Mouse (Mus musculus) limb, embryonic 10.5 days (tissue): ENCODE measurements around the gene Hist1h2ae. TPM values are rescaled to one million over a fixed set of nuclear protein-coding genes. Genes with fewer than 3 reads are reported as not detected.
"Not testable (repeated sequence)": the region's sequence is repeated elsewhere in the genome, so short reads cannot be mapped to it uniquely, and the experiment has no call there.

Experiments
- DNase-seq: peaks from one replicate; pipeline ENCODE4 v3.0.0-alpha.2; 2017; ENCODE audit warnings: low spot score
- H3K27ac ChIP-seq: fragments of 300-500 bp; sonication (generic); 2 replicates; pipeline ENCODE4 v1.5.1; 2016; ENCODE audit warnings: mild to moderate bottlenecking
- H3K27me3 ChIP-seq: fragments of 300-500 bp; sonication (generic); 2 replicates; pipeline ENCODE4 v1.6.1; 2016; ENCODE audit warnings: low read depth, mild to moderate bottlenecking; ENCODE audit not compliant: poor library complexity, severe bottlenecking
- H3K36me3 ChIP-seq: fragments of 300-500 bp; sonication (generic); 2 replicates; pipeline ENCODE4 v1.6.1; 2016; ENCODE audit warnings: mild to moderate bottlenecking, moderate library complexity
- H3K4me1 ChIP-seq: fragments of 300-500 bp; sonication (generic); 2 replicates; pipeline ENCODE4 v1.6.1; 2016
- H3K4me3 ChIP-seq: fragments of 300-500 bp; sonication (generic); 2 replicates; pipeline ENCODE4 v1.5.1; 2016; ENCODE audit warnings: mild to moderate bottlenecking, moderate library complexity
- H3K9me3 ChIP-seq: fragments of 300-500 bp; sonication (generic); replicated peaks from 2 replicates; pipeline ENCODE4 v1.6.1; 2016; ENCODE audit warnings: mild to moderate bottlenecking
- WGBS: fragments of 180-500 bp; shearing (Covaris S2); methylation state at CpG from one replicate; pipeline ENCODE4 v1.1.7; 2016; 5-methylcytosine and 5-hydroxymethylcytosine counted together
- polyA plus RNA-seq: library from polyadenylated mRNA; unstranded; fragments of >200 nt; fragmentation: Nextera tagmentation; extraction: Ambion mirVana; gene quantifications from 2 replicates; pipeline ENCODE4 v1.2.1, GENCODE M21; 2016

The Hist1h2ae gene
- polyA plus RNA-seq, 1 experiment from 2014 or later, result 113 TPM

- Histone ChIP-seq H3K4me3 (peak overlapping the region; percentile 54), H3K27ac (peak overlapping the region; percentile 90), H3K4me1 (peaks cover 18% of the 10 kb centered on the region)
- WGBS, result under 1% methylated on average over 16 of the region's 34 CpGs
- not testable (repeated sequence) for H3K9me3 ChIP-seq, H3K36me3 ChIP-seq, H3K27me3 ChIP-seq, DNase-seq
Observed at GRCm38 (mm10) chr13:23571504-23572217, 641 bp upstream of the Hist1h2ae start.

- H3K4me3 ChIP-seq, result peak overlapping the region; percentile 54
- 1% methylated on average over 28 of the region's 41 CpGs for WGBS
- H3K27ac ChIP-seq, result peak overlapping the region; percentile 90
- peaks cover 14% of the 10 kb centered on the region for H3K4me1 ChIP-seq
- H3K36me3 ChIP-seq, H3K9me3 ChIP-seq, H3K27me3 ChIP-seq, DNase-seq: not testable (repeated sequence)
Observed at GRCm38 (mm10) chr13:23570261-23571021, 579 bp downstream of the Hist1h2ae start.

- no peak overlapping the region for H3K4me3 ChIP-seq
- no peaks in the 10 kb centered on the region for H3K9me3 ChIP-seq
- no peaks in the 10 kb centered on the region for H3K36me3 ChIP-seq
- 88% methylated on average over 2 of the region's 2 CpGs for WGBS
- no peaks in the 10 kb centered on the region for H3K27me3 ChIP-seq
- peak overlapping the region; percentile 98 for H3K27ac ChIP-seq
- peaks cover 3% of the 10 kb centered on the region; the same call in 1 of the 2 replicates for H3K4me1 ChIP-seq
- DNase-seq, result no peak
Observed at GRCm38 (mm10) chr13:23564482-23564881, 6.5 kb downstream of the Hist1h2ae start.

DNA sequence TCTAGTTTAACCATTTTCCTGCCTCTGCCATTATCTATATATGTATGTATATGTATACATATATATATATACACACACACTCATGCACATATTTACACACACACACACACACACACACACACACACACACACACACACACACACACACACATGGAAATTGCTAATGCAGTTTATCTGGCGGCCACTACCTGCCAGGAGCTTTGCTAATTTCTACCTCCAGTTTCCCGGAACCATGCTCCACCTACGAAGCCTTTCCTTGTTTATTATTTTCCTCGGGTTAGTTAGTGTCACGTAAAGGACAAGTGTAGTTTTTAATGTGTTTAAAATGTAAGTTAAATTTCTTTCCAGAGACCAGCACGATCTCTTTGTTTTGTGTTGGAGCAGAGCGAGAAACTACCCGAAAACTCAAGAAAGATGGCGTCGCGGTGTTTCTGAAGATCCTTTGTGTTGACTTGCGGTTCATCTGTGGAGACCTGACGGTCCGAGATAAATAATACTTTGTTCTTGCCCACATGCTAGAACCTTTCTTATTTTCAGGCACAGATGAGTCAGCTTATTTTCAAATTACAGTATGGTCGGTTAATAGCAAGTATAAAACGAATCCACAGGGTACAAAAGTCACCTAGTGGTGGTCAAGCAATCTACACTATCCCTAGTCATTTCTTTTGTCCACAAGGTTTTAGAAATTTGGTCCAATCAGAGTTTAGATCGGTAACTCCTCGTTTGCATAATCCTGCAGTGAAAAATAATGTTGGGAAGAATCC lies 8.1 kb downstream of the Hist1h2ae start:
- no peaks in the 10 kb centered on the region for H3K36me3 ChIP-seq
- 4% methylated on average over 18 of the region's 18 CpGs for WGBS
- no peaks in the 10 kb centered on the region for H3K27me3 ChIP-seq
- H3K27ac ChIP-seq, result peak overlapping the region; percentile 98
- peaks cover 3% of the 10 kb centered on the region; the same call in 1 of the 2 replicates for H3K4me1 ChIP-seq
- H3K4me3 ChIP-seq, result peak overlapping the region; percentile 50
- DNase-seq, result no peak
- no peaks in the 10 kb centered on the region for H3K9me3 ChIP-seq

GRCm38 (mm10) chr13:23561883-23562659 lies 8.9 kb downstream of the Hist1h2ae start, which contains the start of gene Hist1h3e:
Gene Hist1h3e, minus strand, starts transcription at chr13:23562369.
- H3K4me3 ChIP-seq, result peak within 1 kb of the TSS; percentile 50
- H3K4me1 ChIP-seq, H3K36me3 ChIP-seq, H3K27me3 ChIP-seq, H3K9me3 ChIP-seq: not testable (repeated sequence)
- WGBS, result under 1% methylated on average over 63 of the region's 67 CpGs
- DNase-seq, result peak; percentile 90
- peak within 1 kb of the TSS; percentile 98 for H3K27ac ChIP-seq

- H3K36me3 ChIP-seq, DNase-seq, H3K4me1 ChIP-seq, H3K27me3 ChIP-seq, H3K9me3 ChIP-seq: not testable (repeated sequence)
- peak overlapping the region; percentile 98 for H3K27ac ChIP-seq
- H3K4me3 ChIP-seq, result peak overlapping the region; percentile 50
- WGBS, result 0% methylated on average over 2 of the region's 5 CpGs
Observed at GRCm38 (mm10) chr13:23561531-23561882, 9.5 kb downstream of the Hist1h2ae start.

GRCm38 (mm10) chr13:23560699-23561098 lies 10.3 kb downstream of the Hist1h2ae start:
- 32% methylated on average over 2 of the region's 2 CpGs for whole genome bisulfite sequencing
- not testable (repeated sequence) for H3K36me3 ChIP-seq, H3K27me3 ChIP-seq, DNase-seq, H3K4me3 ChIP-seq, H3K9me3 ChIP-seq, H3K4me1 ChIP-seq
- peak overlapping the region; percentile 46; the same call in 1 of the 2 replicates for H3K27ac ChIP-seq

- no peaks in the 10 kb centered on the region for H3K36me3 ChIP-seq
- peak overlapping the region; percentile 97 for H3K27ac ChIP-seq
- WGBS, result 69% methylated on average over 3 of the region's 3 CpGs
- no peaks in the 10 kb centered on the region for H3K9me3 ChIP-seq
- H3K4me3 ChIP-seq, result peak overlapping the region; percentile 69; the same call in 1 of the 2 replicates
- no peaks in the 10 kb centered on the region for H3K27me3 ChIP-seq
- H3K4me1 ChIP-seq, result peaks cover 14% of the 10 kb centered on the region
- DNase-seq, result no peak
Observed at GRCm38 (mm10) chr13:23556906-23557305, 14.1 kb downstream of the Hist1h2ae start.

DNA sequence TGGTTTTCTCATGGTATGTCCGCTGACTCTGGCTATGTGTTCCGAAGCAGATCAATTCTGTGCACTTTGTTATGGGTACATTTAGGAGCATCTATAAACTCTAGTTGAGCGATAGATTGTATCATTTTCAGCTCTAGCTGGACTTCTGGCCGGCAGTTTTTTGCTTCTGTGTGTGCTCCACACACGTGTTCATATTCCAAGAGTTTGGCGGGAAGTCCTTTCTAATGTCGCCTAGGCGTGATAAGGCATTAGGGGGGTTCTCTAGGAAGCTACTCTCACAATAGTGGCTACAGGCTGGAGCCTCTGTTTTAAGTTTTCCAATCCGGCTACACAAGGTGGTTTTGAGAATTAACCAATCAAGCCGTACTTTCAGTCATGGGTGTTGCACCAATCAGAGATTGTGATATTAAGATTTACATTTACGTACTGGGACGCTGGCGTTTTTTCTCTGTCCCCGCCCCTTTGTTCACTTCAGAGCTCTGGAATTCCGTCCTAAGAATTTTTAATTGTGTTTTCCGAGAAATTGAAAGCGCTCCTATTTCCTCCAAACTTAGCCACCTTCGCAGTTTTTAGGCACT lies 15.1 kb downstream of the Hist1h2ae start:
- H3K4me3 ChIP-seq, result peak overlapping the region; percentile 69
- H3K27ac ChIP-seq, result peak overlapping the region; percentile 97
- no peaks in the 10 kb centered on the region for H3K36me3 ChIP-seq
- no peaks in the 10 kb centered on the region for H3K27me3 ChIP-seq
- peaks cover 14% of the 10 kb centered on the region for H3K4me1 ChIP-seq
- under 1% methylated on average over 18 of the region's 18 CpGs for WGBS
- peak; percentile 82 for DNase-seq
- no peaks in the 10 kb centered on the region for H3K9me3 ChIP-seq

- H3K4me3 ChIP-seq, result peak overlapping the region; percentile 69
- H3K27me3 ChIP-seq, result no peaks in the 10 kb centered on the region
- peaks cover 19% of the 10 kb centered on the region for H3K4me1 ChIP-seq
- peak; percentile 89 for DNase-seq
- under 1% methylated on average over 54 of the region's 54 CpGs for WGBS
- H3K27ac ChIP-seq, result peak overlapping the region; percentile 97
- H3K36me3 ChIP-seq, result no peaks in the 10 kb centered on the region
- H3K9me3 ChIP-seq, result no peaks in the 10 kb centered on the region
Observed at GRCm38 (mm10) chr13:23554925-23555838, 15.8 kb downstream of the Hist1h2ae start.

GRCm38 (mm10) chr13:23554393-23554792 lies 16.6 kb downstream of the Hist1h2ae start:
- no peak for DNase-seq
- no peaks in the 10 kb centered on the region for H3K36me3 ChIP-seq

More at GRCm38 (mm10) chr13:23554393-23554792, 16.6 kb downstream of the Hist1h2ae start:
- Histone ChIP-seq H3K27me3 (no peaks in the 10 kb centered on the region), H3K27ac (peak overlapping the region; percentile 97), H3K4me1 (peaks cover 19% of the 10 kb centered on the region), H3K4me3 (peak overlapping the region; percentile 69), H3K9me3 (no peaks in the 10 kb centered on the region)
- 27% methylated on average over 9 of the region's 9 CpGs for WGBS
